13 mouse cellular contexts compared by ENCODE assay signal in genomic region chr12:87043221-87043620, GRCm38 (mm10). TPM values are rescaled to one million over a fixed set of nuclear protein-coding genes. Genes with fewer than 3 reads are reported as not detected.
DNase-seq lines count a peak whose midpoint lies in the region; ATAC-seq lines count a peak whose summit lies in the region.
"Had no signal": no experiment of that assay in that cellular context is flagged by ENCODE, and none has a peak within 500 bp of the region (broad histone marks: within the 10 kb centered on the region; RNA-seq: fewer than 3 reads in every experiment).

No protein-coding gene starts in this region.

- no peaks in the 10 kb centered on the region for H3K27me3 ChIP-seq in midbrain, embryonic 15.5 days (replicated peaks)
- no peaks in the 10 kb centered on the region for H3K27me3 ChIP-seq in midbrain, embryonic 11.5 days (ENCODE audit: control insufficient read depth, insufficient read depth, low read length)
- H3K27me3 ChIP-seq in forebrain, embryonic 16.5 days (replicated peaks; ENCODE audit: control insufficient read depth, insufficient read depth, low read length) = no peaks in the 10 kb centered on the region
- H3K27me3 ChIP-seq: lung, embryonic 15.5 days had no signal

- no peaks in the 10 kb centered on the region for H3K36me3 ChIP-seq in midbrain, embryonic 15.5 days (replicated peaks)
- no peaks in the 10 kb centered on the region for H3K36me3 ChIP-seq in midbrain, embryonic 11.5 days (ENCODE audit: control insufficient read depth, insufficient read depth, low read length)
- no peaks in the 10 kb centered on the region for H3K36me3 ChIP-seq in forebrain, embryonic 16.5 days (ENCODE audit: control insufficient read depth, insufficient read depth)
- H3K36me3 ChIP-seq: lung, embryonic 15.5 days had no signal

- H3K4me1 ChIP-seq in midbrain, embryonic 15.5 days = peaks cover 20% of the 10 kb centered on the region
- H3K4me1 ChIP-seq in midbrain, embryonic 11.5 days (ENCODE audit: control insufficient read depth, insufficient read depth, low read length) = peaks cover 9% of the 10 kb centered on the region
- H3K4me1 ChIP-seq in forebrain, embryonic 16.5 days (replicated peaks; ENCODE audit: control insufficient read depth, insufficient read depth, low read length) = peaks cover 33% of the 10 kb centered on the region
- H3K4me1 ChIP-seq: lung, embryonic 15.5 days had no signal

- no peak overlapping the region for H3K4me3 ChIP-seq in midbrain, embryonic 15.5 days
- no peak overlapping the region for H3K4me3 ChIP-seq in midbrain, embryonic 11.5 days (ENCODE audit: low read depth, low read length)
- H3K4me3 ChIP-seq in forebrain, embryonic 16.5 days (replicated peaks; ENCODE audit: low read length) = no peak overlapping the region
- H3K4me3 ChIP-seq: lung, embryonic 15.5 days; myocyte had no signal

- WGBS in midbrain, embryonic 15.5 days = 51% methylated on average over 7 of the region's 7 CpGs
- 72% methylated on average over 7 of the region's 7 CpGs for WGBS in midbrain, embryonic 11.5 days
- 52% methylated on average over 7 of the region's 7 CpGs for WGBS in forebrain, embryonic 16.5 days

- no peak overlapping the region for H3K4me2 ChIP-seq in midbrain, embryonic 15.5 days
- no peak overlapping the region for H3K4me2 ChIP-seq in midbrain, embryonic 11.5 days
- H3K4me2 ChIP-seq in forebrain, embryonic 16.5 days (ENCODE audit: low read length) = no peak overlapping the region
- H3K4me2 ChIP-seq: lung, embryonic 15.5 days had no signal

- no peak overlapping the region for H3K9ac ChIP-seq in midbrain, embryonic 15.5 days
- no peak overlapping the region for H3K9ac ChIP-seq in midbrain, embryonic 11.5 days (ENCODE audit: low read length)
- H3K9ac ChIP-seq in forebrain, embryonic 16.5 days (replicated peaks; ENCODE audit: low read depth, low read length) = no peak overlapping the region
- H3K9ac ChIP-seq: lung, embryonic 15.5 days had no signal

- H3K9me3 ChIP-seq in midbrain, embryonic 15.5 days = no peaks in the 10 kb centered on the region
- H3K9me3 ChIP-seq in midbrain, embryonic 11.5 days (ENCODE audit: control insufficient read depth, low read length) = no peaks in the 10 kb centered on the region
- H3K9me3 ChIP-seq in forebrain, embryonic 16.5 days (ENCODE audit: control insufficient read depth, low read length) = no peaks in the 10 kb centered on the region
- H3K9me3 ChIP-seq: lung, embryonic 15.5 days had no signal

- 0 out of 2 replicates have a peak, but pooled peaks have one; percentile 37 for ATAC-seq in midbrain, embryonic 15.5 days (replicated peaks)
- ATAC-seq in midbrain, embryonic 11.5 days (ENCODE audit: low FRiP score) = no peak
- ATAC-seq in forebrain, embryonic 16.5 days = peak; percentile 57

- H3K27ac ChIP-seq in midbrain, embryonic 15.5 days = peak overlapping the region; percentile 39
- H3K27ac ChIP-seq in midbrain, embryonic 11.5 days (ENCODE audit: low read depth, low read length) = no peak overlapping the region
- H3K27ac ChIP-seq in forebrain, embryonic 16.5 days (ENCODE audit: low read length) = peak overlapping the region; percentile 59
- H3K27ac ChIP-seq: lung, embryonic 15.5 days had no signal

- no peak for DNase-seq in midbrain, embryonic 11.5 days (ENCODE audit: low spot score, missing footprints)
- DNase-seq in layer of hippocampus, postnatal 36 days = peak; percentile 56
- peak; percentile 40 to 66 for DNase-seq in right cerebral cortex, postnatal 36 days (ENCODE audit: low spot score in 2 of 2)
- DNase-seq in T-cell, adult 2 months (ENCODE audit: low spot score) = no peak
- DNase-seq in urinary bladder, adult 18-20 months (ENCODE audit: low spot score in 2 of 2) = no peak
- no peak for DNase-seq in kidney, postnatal 14 days

RNA-seq across cellular contexts. Expression of gene Tmem63c, which starts 22.1 kb away (rescaled TPM):
- polyA plus RNA-seq in midbrain, embryonic 15.5 days (2015; fragmentation: Nextera tagmentation; extraction: Ambion mirVana) = 11.1 and 12.7 TPM in 2 replicates
- 0.64 and 0.77 TPM in 2 replicates for polyA plus RNA-seq in midbrain, embryonic 11.5 days (2014; fragmentation: Nextera tagmentation; extraction: Ambion mirVana)
- 6.4 and 11.2 TPM in 2 replicates for polyA plus RNA-seq in forebrain, embryonic 16.5 days (2015; fragmentation: Nextera tagmentation; extraction: Ambion mirVana)
- 10 to 100 TPM; 36.2 to 36.4 TPM for total RNA-seq in layer of hippocampus, postnatal 36 days (2021)
- total RNA-seq: hematopoietic stem cell, adult 5-6 weeks had no signal
- polyA plus RNA-seq: myocyte had no signal

RNA-seq across cellular contexts. Expression of gene Zdhhc22, which starts 53.0 kb away (rescaled TPM):
- polyA plus RNA-seq in midbrain, embryonic 15.5 days (2015; fragmentation: Nextera tagmentation; extraction: Ambion mirVana) = 17.8 and 21.8 TPM in 2 replicates
- 0.41 and 0.51 TPM in 2 replicates for polyA plus RNA-seq in midbrain, embryonic 11.5 days (2014; fragmentation: Nextera tagmentation; extraction: Ambion mirVana)
- 5.2 and 9.4 TPM in 2 replicates for polyA plus RNA-seq in forebrain, embryonic 16.5 days (2015; fragmentation: Nextera tagmentation; extraction: Ambion mirVana)
- total RNA-seq in layer of hippocampus, postnatal 36 days (2021) = 10 to 100 TPM in 1 of 2 experiments, 1 to 10 TPM in 1; 6.8 to 10.6 TPM
- total RNA-seq: gastrocnemius, postnatal 4 days; hematopoietic stem cell, adult 5-6 weeks had no signal

RNA-seq across cellular contexts. Expression of gene Ngb, which starts 59.1 kb away (rescaled TPM):
- 6.2 and 6.8 TPM in 2 replicates for polyA plus RNA-seq in midbrain, embryonic 15.5 days (2015; fragmentation: Nextera tagmentation; extraction: Ambion mirVana)
- polyA plus RNA-seq in midbrain, embryonic 11.5 days (2014; fragmentation: Nextera tagmentation; extraction: Ambion mirVana) = 0.33 and 0.36 TPM in 2 replicates
- 2.2 and 3.7 TPM in 2 replicates for polyA plus RNA-seq in forebrain, embryonic 16.5 days (2015; fragmentation: Nextera tagmentation; extraction: Ambion mirVana)
- 1 to 10 TPM; 2.5 TPM for total RNA-seq in layer of hippocampus, postnatal 36 days (2021)
- total RNA-seq: gastrocnemius, postnatal 4 days had no signal
- polyA plus RNA-seq: embryonic facial prominence, embryonic 11.5 days had no signal

Comparison
In these comparisons a context has a peak if more than half of its experiments do, and no peak if none do; other contexts are left out.
1. DNase-seq: peak in layer of hippocampus, postnatal 36 days (2 of 2) and right cerebral cortex, postnatal 36 days (2 of 2); none in midbrain, embryonic 11.5 days (single experiment), T-cell, adult 2 months (single experiment), urinary bladder, adult 18-20 months (0 of 2) and kidney, postnatal 14 days (single experiment).